Mouse (Mus musculus) lung, embryonic 14.5 days (tissue): ENCODE measurements at regions not wholly inside any gene's neighbourhood (a gene's known extent, or its start where the extent isn't known, plus 50 kb on each side); places are given as distances from the start of the nearest gene placed in this dataset.

Experiments used
- ATAC-seq: fragments of 200-750 bp; cut with Nextera tagmentation; 2 replicates; pipeline ENCODE4 v1.8.0; 2017; ENCODE audit warnings: mild to moderate bottlenecking, moderate TSS enrichment, moderate library complexity; ENCODE audit not compliant: insufficient read depth
- DNase-seq: peaks from one replicate; pipeline ENCODE4 v3.0.0-alpha.2; 2015
- H3K27ac ChIP-seq: fragments of 300-500 bp; sonication (generic); 2 replicates; pipeline ENCODE4 v1.5.1; 2014; ENCODE audit warnings: low read depth, mild to moderate bottlenecking, moderate library complexity
- H3K27me3 ChIP-seq: fragments of 300-500 bp; sonication (generic); 2 replicates; pipeline ENCODE4 v1.6.1; 2014; ENCODE audit warnings: low read length, control low read depth; ENCODE audit not compliant: insufficient read depth
- H3K36me3 ChIP-seq: fragments of 300-500 bp; sonication (generic); 2 replicates; pipeline ENCODE4 v1.6.1; 2014; ENCODE audit warnings: control low read depth; ENCODE audit not compliant: insufficient read depth
- H3K4me1 ChIP-seq: fragments of 300-500 bp; sonication (generic); 2 replicates; pipeline ENCODE4 v1.6.1; 2014; ENCODE audit warnings: antibody characterized with exemption, control low read depth; ENCODE audit not compliant: insufficient read depth
- H3K4me2 ChIP-seq: fragments of 300-500 bp; sonication (generic); 2 replicates; pipeline ENCODE4 v1.6.1; 2014; ENCODE audit warnings: mild to moderate bottlenecking
- H3K4me3 ChIP-seq: fragments of 300-500 bp; sonication (generic); 2 replicates; pipeline ENCODE4 v1.5.1; 2014; ENCODE audit warnings: low read depth, low read length
- H3K9ac ChIP-seq: fragments of 300-500 bp; sonication (generic); 2 replicates; pipeline ENCODE4 v1.6.1; 2014
- H3K9me3 ChIP-seq: fragments of 300-500 bp; sonication (generic); 2 replicates; pipeline ENCODE4 v1.6.1; 2016; ENCODE audit warnings: low read depth, low read length, control low read depth
- CTCF ChIP-seq: IDR thresholded peaks from 2 replicates; pipeline ENCODE4 v1.5.1; 2016; ENCODE audit warnings: antibody characterized with exemption, low read depth
- WGBS: fragments of 180-500 bp; shearing (Covaris S2); extraction: QIAGEN DNeasy Blood & Tissue Kit; methylation state at CpG from one replicate; pipeline ENCODE4 v1.1.7; 2014; 5-methylcytosine and 5-hydroxymethylcytosine counted together

DNA sequence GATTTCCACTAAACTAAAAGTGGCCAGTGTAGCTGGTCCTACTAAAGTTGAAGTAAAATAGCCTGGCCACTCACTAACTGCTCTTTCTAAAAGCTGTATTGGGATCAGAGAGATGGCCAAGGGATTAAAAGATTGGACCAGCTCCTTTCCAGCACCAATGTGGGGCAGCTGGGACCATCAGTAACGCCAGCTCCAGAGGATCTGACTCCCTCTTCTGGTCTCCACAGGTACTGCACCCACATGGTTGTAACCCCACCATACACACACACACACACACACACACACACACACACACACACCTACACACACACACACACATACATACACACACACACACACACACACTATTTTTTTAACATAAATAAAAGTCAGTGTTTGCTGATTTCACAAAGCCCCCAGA lies 122.1 kb upstream of the Topaz1 start:
- Histone ChIP-seq H3K36me3 (no peaks in the 10 kb centered on the region), H3K4me2 (no peak overlapping the region), H3K9ac (no peak overlapping the region), H3K4me1 (no peaks in the 10 kb centered on the region), H3K4me3 (no peak overlapping the region), H3K27ac (no peak overlapping the region), H3K9me3 (no peaks in the 10 kb centered on the region), H3K27me3 (no peaks in the 10 kb centered on the region)
- no peak for ATAC-seq
- DNase-seq = no peak
- no peak for TF ChIP-seq CTCF
- WGBS = 86% methylated on average over 1 of the region's 1 CpGs

DNA sequence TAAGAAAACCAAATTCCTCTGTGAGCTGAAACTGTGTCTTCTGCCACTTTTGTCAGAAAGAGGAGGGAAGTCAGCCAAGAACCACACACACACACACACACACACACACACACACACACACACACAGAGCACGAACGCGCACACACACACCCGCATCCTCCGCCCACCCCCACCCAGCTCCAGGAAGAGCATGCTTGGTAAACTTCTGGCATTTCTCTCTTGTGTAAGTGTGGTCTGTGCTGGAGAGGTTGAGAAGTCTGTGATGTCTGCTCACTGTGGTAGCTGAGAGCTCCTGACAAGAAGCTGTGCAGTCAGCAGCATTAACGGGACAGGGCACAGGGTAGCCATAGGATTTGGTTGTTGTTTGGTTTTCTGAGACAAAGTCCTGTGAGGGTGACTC lies 120.8 kb upstream of the Topaz1 start:
- Histone ChIP-seq H3K4me1 (no peaks in the 10 kb centered on the region), H3K4me3 (no peak overlapping the region), H3K4me2 (no peak overlapping the region), H3K9ac (no peak overlapping the region), H3K27ac (no peak overlapping the region), H3K36me3 (no peaks in the 10 kb centered on the region), H3K9me3 (no peaks in the 10 kb centered on the region), H3K27me3 (no peaks in the 10 kb centered on the region)
- ATAC-seq (peak; percentile 62), DNase-seq (no peak)
- TF ChIP-seq CTCF = no peak
- 27% methylated on average over 6 of the region's 6 CpGs for whole genome bisulfite sequencing

DNA sequence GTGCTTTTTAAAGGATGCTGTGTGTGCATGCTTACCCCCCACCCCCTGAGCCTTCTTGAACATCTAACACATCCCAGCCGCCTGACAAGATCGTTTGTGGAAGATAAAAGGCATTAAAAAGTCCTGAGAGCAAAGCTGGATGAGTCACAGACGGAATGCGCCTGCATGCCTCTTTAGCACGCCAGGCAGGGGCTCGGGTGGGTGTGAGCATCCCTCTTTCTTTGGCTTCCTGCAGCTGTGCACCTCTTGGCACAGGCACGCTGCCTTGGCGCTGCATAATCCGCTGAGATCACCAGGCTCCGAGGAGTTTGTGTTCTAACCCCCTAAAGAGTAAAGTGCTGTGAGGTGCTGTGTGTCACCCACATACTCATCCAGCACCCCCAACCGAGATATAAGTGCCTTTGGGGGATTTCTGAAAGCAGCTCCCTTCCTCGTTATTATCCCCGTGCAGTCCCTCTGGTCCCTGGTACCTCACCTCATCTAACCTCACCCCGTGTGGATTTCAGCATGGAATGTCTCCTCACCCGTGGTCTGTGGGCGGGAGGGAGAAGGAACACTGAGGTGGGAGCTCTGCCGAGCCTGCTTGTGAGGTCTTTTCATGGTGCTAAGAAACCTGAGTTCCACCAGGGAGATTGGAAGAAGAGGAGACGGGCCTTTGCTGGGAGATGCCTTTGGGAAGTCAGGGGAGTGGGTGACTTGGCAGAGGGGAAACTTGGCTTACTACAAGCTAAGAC lies 117.8 kb upstream of the Topaz1 start:
- 14% methylated on average over 18 of the region's 18 CpGs for WGBS
- H3K9ac ChIP-seq = no peak overlapping the region
- H3K36me3 ChIP-seq = no peaks in the 10 kb centered on the region
- DNase-seq (no peak), ATAC-seq (no peak)
- H3K27me3 ChIP-seq = no peaks in the 10 kb centered on the region
- no peak overlapping the region for H3K4me3 ChIP-seq
- H3K27ac ChIP-seq = no peak overlapping the region
- H3K4me2 ChIP-seq = no peak overlapping the region
- H3K4me1 ChIP-seq = no peaks in the 10 kb centered on the region
- no peak for TF ChIP-seq CTCF
- H3K9me3 ChIP-seq = no peaks in the 10 kb centered on the region

DNA sequence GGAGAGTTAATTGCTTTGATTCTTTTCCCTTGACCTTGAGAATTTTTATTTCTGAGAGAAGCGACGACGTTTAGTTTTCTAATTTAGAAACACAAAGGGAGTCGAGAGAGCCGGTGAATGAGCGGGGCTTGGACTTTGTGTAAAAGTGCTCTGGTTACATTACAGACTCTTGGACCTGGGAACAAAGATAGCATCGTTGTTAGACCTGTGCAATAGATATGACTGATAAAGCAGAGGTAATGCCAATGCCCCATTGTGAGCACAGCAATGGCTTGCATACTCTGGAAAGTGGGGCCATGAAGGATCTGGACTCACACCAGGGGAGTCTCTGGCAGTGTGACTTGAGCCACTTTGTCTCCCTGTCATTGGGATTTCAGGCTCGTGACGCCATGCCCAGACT lies 115.4 kb upstream of the Topaz1 start:
- H3K4me2 ChIP-seq = no peak overlapping the region
- WGBS = 72% methylated on average over 9 of the region's 9 CpGs
- H3K4me3 ChIP-seq = no peak overlapping the region
- H3K27ac ChIP-seq = no peak overlapping the region
- H3K4me1 ChIP-seq = no peaks in the 10 kb centered on the region
- no peak for TF ChIP-seq CTCF
- no peak overlapping the region for H3K9ac ChIP-seq
- no peaks in the 10 kb centered on the region for H3K27me3 ChIP-seq
- ATAC-seq (no peak), DNase-seq (no peak)
- no peaks in the 10 kb centered on the region for H3K9me3 ChIP-seq
- H3K36me3 ChIP-seq = no peaks in the 10 kb centered on the region

DNA sequence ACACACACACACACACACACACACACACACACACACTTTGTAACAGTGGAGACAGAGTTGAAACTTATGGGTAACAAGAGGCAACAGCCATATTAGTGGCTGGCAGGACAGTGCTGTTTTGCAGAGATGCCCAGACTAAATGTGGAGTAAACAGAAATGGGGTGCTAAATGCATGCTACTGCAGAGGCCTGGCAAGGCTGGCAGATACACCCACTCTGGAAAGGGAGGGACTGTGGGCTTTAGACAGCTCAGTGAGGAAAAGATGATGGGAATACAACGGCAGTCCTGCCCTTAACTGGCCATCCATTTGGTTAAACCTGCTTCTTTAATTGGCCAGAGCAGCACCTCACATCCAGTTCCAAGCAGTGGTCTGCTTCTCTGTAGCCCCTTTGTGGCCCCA lies 113.7 kb upstream of the Topaz1 start:
- no peak for ATAC-seq
- Histone ChIP-seq H3K4me1 (no peaks in the 10 kb centered on the region), H3K9me3 (no peaks in the 10 kb centered on the region), H3K4me3 (no peak overlapping the region), H3K9ac (no peak overlapping the region), H3K4me2 (no peak overlapping the region), H3K36me3 (no peaks in the 10 kb centered on the region), H3K27me3 (no peaks in the 10 kb centered on the region), H3K27ac (no peak overlapping the region)
- no peak for DNase-seq
- WGBS = 55% methylated on average over 1 of the region's 1 CpGs
- no peak for TF ChIP-seq CTCF

DNA sequence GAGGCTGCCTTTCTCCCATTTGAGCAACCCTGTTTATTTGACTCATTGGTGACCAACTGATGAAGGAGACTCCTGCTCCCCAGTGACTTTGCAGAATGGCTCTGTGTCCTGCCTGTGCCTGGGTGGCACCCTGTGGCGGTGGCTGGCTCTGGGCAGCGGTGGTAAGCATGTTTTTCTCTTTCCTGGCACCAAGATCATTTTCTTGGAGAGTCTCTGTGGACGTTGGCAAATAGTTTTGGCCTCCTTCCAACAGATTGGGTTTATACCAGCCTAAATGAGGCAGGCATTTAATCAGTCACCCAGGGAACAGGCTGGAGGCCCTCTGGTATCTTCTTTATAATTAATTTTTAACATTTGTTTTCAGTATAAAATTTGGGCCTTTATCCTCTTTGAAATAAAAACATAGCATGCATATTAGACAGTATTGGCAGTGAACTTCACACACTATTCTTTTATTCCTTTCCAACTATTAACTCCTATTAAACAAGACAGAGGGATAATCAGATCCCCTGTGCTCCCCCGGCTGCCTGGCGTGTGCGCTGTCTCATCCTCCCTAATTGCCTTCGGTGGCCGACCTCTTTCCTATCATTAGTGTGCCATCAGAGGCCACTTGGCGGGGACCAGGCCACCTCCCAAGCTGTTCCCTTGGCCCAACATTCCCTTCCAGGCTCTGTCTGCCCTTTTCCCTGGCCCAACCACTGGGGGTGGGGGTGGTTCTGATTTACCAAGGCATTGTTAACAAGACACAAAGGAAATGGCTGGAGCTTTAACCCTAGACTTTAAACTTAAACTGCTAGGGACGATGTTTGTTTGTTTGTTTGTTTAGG lies 111.8 kb upstream of the Topaz1 start:
- 55% methylated on average over 10 of the region's 10 CpGs for WGBS
- Histone ChIP-seq H3K4me1 (no peaks in the 10 kb centered on the region), H3K27ac (no peak overlapping the region), H3K4me3 (no peak overlapping the region), H3K36me3 (no peaks in the 10 kb centered on the region), H3K4me2 (no peak overlapping the region), H3K9me3 (no peaks in the 10 kb centered on the region), H3K27me3 (no peaks in the 10 kb centered on the region), H3K9ac (no peak overlapping the region)
- no peak for TF ChIP-seq CTCF
- no peak for ATAC-seq
- no peak for DNase-seq

DNA sequence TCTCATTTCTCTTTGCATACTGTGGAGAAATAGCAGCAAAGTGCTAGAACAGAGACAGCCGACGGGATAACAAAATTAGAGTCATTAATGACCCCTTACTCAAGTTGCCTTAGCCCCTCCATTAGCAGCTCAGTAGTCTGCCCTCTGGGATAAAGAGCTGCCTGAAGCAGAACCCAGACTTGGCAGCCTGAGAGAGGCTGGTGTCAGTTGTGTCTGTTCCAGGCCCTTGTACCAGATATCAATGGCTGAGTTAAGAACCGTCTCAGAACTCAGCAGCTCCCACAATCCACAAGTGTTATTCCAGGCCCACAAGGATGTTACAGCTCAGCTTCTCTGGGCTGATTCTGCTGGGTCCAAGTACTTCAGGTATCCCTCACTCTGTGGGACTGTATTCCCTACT lies 109.6 kb upstream of the Topaz1 start:
- Histone ChIP-seq H3K4me3 (no peak overlapping the region), H3K9ac (no peak overlapping the region), H3K4me2 (no peak overlapping the region), H3K27me3 (no peaks in the 10 kb centered on the region), H3K36me3 (no peaks in the 10 kb centered on the region), H3K4me1 (no peaks in the 10 kb centered on the region), H3K27ac (no peak overlapping the region), H3K9me3 (no peaks in the 10 kb centered on the region)
- no peak for DNase-seq
- TF ChIP-seq CTCF = no peak
- 58% methylated on average over 3 of the region's 3 CpGs for WGBS
- no peak for ATAC-seq
